Mouse (Mus musculus) hindbrain, embryonic 12.5 days (tissue): Measurements from ENCODE around the gene Fkrp. TPM values are rescaled to one million over a fixed set of nuclear protein-coding genes. Genes with fewer than 3 reads are reported as not detected.

Experiments used
- ATAC-seq: fragments of 200-750 bp; cut with Nextera tagmentation; 2 replicates; pipeline ENCODE4 v1.8.0; 2017; ENCODE audit warnings: moderate TSS enrichment; ENCODE audit not compliant: low FRiP score
- H3K27ac ChIP-seq: fragments of 300-500 bp; sonication (generic); 2 replicates; pipeline ENCODE4 v1.5.1; 2016; ENCODE audit warnings: mild to moderate bottlenecking
- H3K27me3 ChIP-seq: fragments of 300-500 bp; sonication (generic); 2 replicates; pipeline ENCODE4 v1.6.1; 2016; ENCODE audit warnings: mild to moderate bottlenecking
- H3K36me3 ChIP-seq: fragments of 300-500 bp; sonication (generic); 2 replicates; pipeline ENCODE4 v1.6.1; 2016; ENCODE audit warnings: mild to moderate bottlenecking
- H3K4me1 ChIP-seq: fragments of 300-500 bp; sonication (generic); 2 replicates; pipeline ENCODE4 v1.6.1; 2016
- H3K4me2 ChIP-seq: fragments of 300-500 bp; sonication (generic); replicated peaks from 2 replicates; pipeline ENCODE4 v1.6.1; 2016; ENCODE audit warnings: mild to moderate bottlenecking
- H3K4me3 ChIP-seq: fragments of 300-500 bp; sonication (generic); 2 replicates; pipeline ENCODE4 v1.5.1; 2016; ENCODE audit warnings: mild to moderate bottlenecking
- H3K9ac ChIP-seq: fragments of 300-500 bp; sonication (generic); 2 replicates; pipeline ENCODE4 v1.6.1; 2016; ENCODE audit warnings: mild to moderate bottlenecking, moderate library complexity
- H3K9me3 ChIP-seq: fragments of 300-500 bp; sonication (generic); replicated peaks from 2 replicates; pipeline ENCODE4 v1.6.1; 2016; ENCODE audit warnings: mild to moderate bottlenecking
- WGBS: fragments of 180-500 bp; shearing (Covaris S2); methylation state at CpG from one replicate; pipeline ENCODE4 v1.1.7; 2016; 5-methylcytosine and 5-hydroxymethylcytosine counted together
- polyA plus RNA-seq: library from polyadenylated mRNA; unstranded; fragments of >200 nt; fragmentation: Nextera tagmentation; extraction: Ambion mirVana; gene quantifications from 2 replicates; pipeline ENCODE4 v1.2.1, GENCODE M21; 2016

Fkrp gene
- polyA plus RNA-seq, 1 experiment from 2014 or later, result 38.7 TPM

DNA sequence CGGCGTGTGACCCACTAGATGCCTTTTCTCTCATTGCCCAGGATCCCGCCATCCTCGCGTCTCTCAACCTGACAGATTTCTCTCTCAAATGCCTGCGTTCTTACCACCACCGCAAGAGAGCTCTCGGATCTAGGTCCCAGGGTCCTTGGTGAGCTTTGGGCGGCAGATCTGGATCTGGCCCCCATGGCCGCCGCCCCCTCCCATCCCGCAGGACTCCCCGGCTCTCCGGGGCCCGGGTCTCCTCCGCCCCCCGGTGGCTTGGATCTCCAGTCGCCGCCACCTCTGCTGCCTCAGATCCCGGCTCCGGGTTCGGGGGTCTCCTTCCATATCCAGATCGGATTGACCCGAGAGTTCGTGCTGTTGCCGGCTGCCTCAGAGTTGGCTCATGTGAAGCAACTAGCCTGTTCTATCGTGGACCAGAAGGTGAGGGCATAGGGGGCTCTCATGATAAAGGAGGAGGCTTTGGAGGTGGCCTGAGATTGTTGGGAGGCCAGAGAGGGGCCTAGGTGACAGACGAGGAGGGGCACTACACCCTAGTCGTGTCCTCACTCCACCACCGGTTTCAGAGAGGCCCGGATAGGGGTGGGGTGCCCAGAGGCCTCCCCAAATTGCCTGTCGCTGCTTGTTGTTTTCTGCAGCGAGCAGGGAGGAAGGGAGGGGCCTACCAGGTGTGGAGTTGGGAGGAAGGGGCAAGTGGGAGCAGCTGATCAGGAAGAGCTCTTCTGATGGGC, 27.1 kb upstream of the Fkrp start:
- no peaks in the 10 kb centered on the region for H3K9me3 ChIP-seq
- H3K4me1 ChIP-seq, result peaks cover 31% of the 10 kb centered on the region
- H3K9ac ChIP-seq, result peak overlapping the region; percentile 76
- peak overlapping the region; percentile 92 for H3K4me2 ChIP-seq
- no peaks in the 10 kb centered on the region for H3K27me3 ChIP-seq
- 0 out of 2 replicates have a peak, but pooled peaks have one; percentile 17 for ATAC-seq
- H3K27ac ChIP-seq, result peak overlapping the region; percentile 73
- H3K4me3 ChIP-seq, result peak overlapping the region; percentile 51
- peaks cover 30% of the 10 kb centered on the region for H3K36me3 ChIP-seq
- WGBS, result 2% methylated on average over 33 of the region's 33 CpGs

- peak; percentile 85 for ATAC-seq
- peak within 1 kb of the TSS; percentile 73 for H3K27ac ChIP-seq
- no peaks in the 10 kb centered on the region for H3K27me3 ChIP-seq
- peak within 1 kb of the TSS; percentile 76 for H3K9ac ChIP-seq
- H3K4me3 ChIP-seq, result peak within 1 kb of the TSS; percentile 51
- H3K36me3 ChIP-seq, result peaks cover 40% of the 10 kb centered on the region
- peaks cover 31% of the 10 kb centered on the region for H3K4me1 ChIP-seq
- peak within 1 kb of the TSS; percentile 92 for H3K4me2 ChIP-seq
- under 1% methylated on average over 29 of the region's 32 CpGs for WGBS
- no peaks in the 10 kb centered on the region for H3K9me3 ChIP-seq
Observed at GRCm38 (mm10) chr7:16842645-16843063, 26.1 kb upstream of the Fkrp start, which contains the start of gene Prkd2. Gene Prkd2, plus strand, starts transcription at chr7:16842902.

DNA sequence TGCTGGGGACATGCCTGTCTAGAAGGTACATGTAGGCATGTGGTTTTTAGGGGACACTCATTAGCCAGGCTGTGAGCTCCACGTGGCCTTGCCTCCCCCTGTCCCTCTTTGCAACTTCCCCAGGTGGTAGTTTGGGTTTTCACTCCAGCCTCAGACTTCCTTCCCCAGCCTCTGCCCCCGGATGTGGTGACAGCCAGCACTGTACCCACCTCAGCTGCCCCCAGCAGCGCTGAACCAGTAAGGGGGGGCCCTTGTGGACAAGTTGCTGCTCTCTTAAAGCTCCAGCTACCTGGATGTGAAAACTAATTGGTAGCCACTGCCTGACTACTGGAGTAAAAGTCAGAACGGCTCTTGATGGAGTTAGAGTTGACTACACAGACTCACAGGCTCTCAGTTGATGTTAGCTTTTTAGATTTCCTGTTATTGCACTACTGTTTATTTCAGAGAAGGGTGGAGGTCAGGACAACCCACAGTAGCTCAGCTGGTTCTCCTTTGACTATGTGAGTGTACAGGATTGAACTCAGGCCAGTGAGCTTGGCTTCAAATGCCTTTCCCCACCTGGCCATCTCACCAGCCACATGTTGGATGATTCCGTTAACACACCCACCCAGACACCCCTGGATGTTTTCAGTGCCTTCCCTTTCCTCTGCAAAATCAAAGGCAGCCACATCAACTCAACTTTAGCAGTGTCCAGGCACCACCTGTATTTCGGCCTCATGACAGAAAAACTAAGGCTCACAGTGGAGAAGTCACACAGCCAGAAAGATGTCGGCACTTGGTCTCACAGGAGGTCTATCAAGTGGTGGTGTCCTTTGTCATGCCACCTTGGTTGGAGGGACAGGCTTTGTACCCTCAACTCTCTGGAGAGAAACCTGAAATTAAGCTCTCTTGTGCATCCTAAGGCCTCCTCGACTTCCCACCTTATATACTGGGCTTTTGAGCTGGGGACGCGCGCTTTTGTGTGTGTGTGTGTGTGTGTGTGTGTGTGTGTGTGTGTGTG, 25.3 kb upstream of the Fkrp start:
- Histone ChIP-seq H3K4me1 (peaks cover 31% of the 10 kb centered on the region), H3K27me3 (no peaks in the 10 kb centered on the region), H3K9ac (peak overlapping the region; percentile 76), H3K4me3 (peak overlapping the region; percentile 51), H3K4me2 (peak overlapping the region; percentile 92), H3K36me3 (peaks cover 48% of the 10 kb centered on the region), H3K27ac (peak overlapping the region; percentile 73), H3K9me3 (no peaks in the 10 kb centered on the region)
- WGBS, result 42% methylated on average over 11 of the region's 11 CpGs
- ATAC-seq, result peak; percentile 2

DNA sequence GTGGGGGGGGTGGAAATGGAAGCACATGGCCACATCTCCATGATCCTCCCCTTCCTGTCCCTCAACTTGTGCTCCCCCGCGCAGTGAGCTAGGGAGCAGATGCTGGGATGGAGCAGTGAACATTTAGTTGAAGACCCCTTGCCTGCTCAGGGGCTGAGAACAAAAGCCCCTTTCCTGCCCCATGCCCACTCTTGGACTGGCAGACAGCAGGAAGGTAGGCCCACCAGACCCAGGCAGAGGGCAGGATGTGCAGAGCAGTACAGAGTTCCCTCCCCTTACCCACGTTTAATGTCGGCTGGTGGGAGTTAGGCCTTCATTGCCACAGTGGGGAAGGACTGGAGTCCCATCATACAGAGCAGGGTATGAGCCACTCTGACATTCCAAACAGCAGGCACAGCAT, 24.5 kb upstream of the Fkrp start:
- Histone ChIP-seq H3K4me1 (peaks cover 31% of the 10 kb centered on the region), H3K4me2 (no peak overlapping the region), H3K27ac (peak overlapping the region; percentile 23; the same call in 1 of the 2 replicates), H3K36me3 (peaks cover 52% of the 10 kb centered on the region), H3K9me3 (no peaks in the 10 kb centered on the region), H3K9ac (no peak overlapping the region), H3K4me3 (no peak overlapping the region), H3K27me3 (no peaks in the 10 kb centered on the region)
- ATAC-seq, result no peak
- WGBS, result 75% methylated on average over 4 of the region's 4 CpGs

- WGBS, result 90% methylated on average over 2 of the region's 2 CpGs
- H3K27me3 ChIP-seq, result no peaks in the 10 kb centered on the region
- ATAC-seq, result no peak
- no peaks in the 10 kb centered on the region for H3K9me3 ChIP-seq
- H3K36me3 ChIP-seq, result peaks cover 53% of the 10 kb centered on the region
- no peak overlapping the region for H3K4me3 ChIP-seq
- peaks cover 23% of the 10 kb centered on the region for H3K4me1 ChIP-seq
- H3K27ac ChIP-seq, result no peak overlapping the region
- no peak overlapping the region for H3K9ac ChIP-seq
- no peak overlapping the region for H3K4me2 ChIP-seq
Observed at GRCm38 (mm10) chr7:16840109-16840491, 23.6 kb upstream of the Fkrp start.

GRCm38 (mm10) chr7:16839427-16840108, 23.0 kb upstream of the Fkrp start:
- Histone ChIP-seq H3K4me3 (no peak overlapping the region), H3K9me3 (no peaks in the 10 kb centered on the region), H3K4me1 (peaks cover 20% of the 10 kb centered on the region), H3K36me3 (peaks cover 59% of the 10 kb centered on the region), H3K27me3 (no peaks in the 10 kb centered on the region), H3K4me2 (no peak overlapping the region), H3K9ac (no peak overlapping the region), H3K27ac (no peak overlapping the region)
- WGBS, result 91% methylated on average over 12 of the region's 12 CpGs
- no peak for ATAC-seq

DNA sequence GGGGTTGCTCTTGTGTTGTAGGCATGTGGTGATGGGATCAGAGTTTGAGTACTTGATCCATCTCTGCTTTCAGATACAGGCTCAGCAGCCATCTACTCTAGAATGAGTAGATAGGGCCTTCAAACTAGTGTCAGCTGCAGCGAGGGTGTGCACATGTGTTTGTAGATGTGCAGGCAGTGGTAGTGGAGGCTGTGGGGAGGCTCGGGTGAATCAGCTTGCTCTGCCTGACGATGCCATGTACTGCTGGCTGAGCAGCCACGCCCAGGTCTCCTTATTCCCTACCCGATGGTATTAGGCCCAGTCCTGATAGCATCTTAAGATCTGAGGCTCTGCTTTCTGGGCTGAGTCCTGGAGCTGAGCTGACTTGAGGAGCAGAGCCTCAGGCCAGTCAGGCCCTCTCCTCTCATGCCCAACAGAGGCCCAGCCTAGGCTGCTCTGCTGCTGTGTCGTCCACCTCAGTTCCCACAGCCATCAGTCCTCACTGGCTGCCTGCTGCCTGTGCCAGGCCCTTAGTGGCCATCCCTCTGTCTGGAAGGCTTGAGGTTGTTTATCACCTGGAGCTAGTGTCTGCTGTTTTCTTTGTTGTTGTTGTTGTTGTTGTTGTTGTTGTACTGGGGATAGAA, 22.4 kb upstream of the Fkrp start:
- Histone ChIP-seq H3K27ac (no peak overlapping the region), H3K4me2 (no peak overlapping the region), H3K36me3 (peaks cover 65% of the 10 kb centered on the region), H3K27me3 (no peaks in the 10 kb centered on the region), H3K9ac (no peak overlapping the region), H3K4me1 (peaks cover 13% of the 10 kb centered on the region), H3K4me3 (no peak overlapping the region), H3K9me3 (no peaks in the 10 kb centered on the region)
- no peak for ATAC-seq
- 90% methylated on average over 6 of the region's 6 CpGs for WGBS

DNA sequence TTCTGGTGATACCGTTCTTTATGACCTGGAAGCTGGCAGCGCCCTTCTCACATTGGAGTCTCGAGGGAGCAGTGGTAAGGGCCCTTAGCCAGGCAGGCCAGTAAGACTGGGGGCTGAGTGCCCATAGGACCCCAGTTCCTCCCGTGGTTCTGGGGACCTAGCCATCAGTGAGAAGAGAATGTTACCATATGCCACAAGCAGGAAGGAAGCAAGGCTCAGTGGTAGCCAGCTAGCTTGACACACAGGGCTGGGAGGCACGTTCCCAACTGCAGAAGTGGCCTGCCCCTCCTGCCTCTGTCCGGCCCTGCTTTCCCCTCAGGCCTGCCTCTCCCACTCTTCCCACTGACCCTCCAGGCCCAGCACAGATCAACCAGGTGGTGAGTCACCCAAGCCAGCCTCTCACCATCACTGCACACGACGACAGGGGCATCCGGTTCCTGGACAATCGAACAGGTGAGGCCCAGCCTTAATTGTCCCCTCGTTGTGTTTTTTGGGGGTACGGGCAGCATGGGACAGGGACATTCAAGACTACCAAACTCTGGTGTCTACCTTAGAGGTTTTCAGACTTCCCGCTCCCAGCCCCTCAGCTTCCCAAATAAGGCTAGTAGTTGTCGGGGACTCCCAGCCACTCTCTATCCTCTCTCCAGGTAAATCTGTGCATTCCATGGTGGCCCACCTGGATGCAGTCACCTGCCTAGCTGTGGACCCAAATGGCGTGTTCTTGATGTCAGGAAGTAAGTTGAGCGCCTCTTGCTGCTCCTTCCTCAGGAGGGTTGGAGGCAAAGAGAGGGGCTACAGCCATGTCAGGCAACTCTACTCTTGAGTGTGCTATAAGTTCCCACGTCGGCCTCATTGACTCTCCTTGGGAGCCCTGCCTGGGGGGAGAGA, 21.6 kb upstream of the Fkrp start:
- no peak for ATAC-seq
- no peak overlapping the region for H3K4me3 ChIP-seq
- 94% methylated on average over 18 of the region's 18 CpGs for WGBS
- no peaks in the 10 kb centered on the region for H3K9me3 ChIP-seq
- H3K4me2 ChIP-seq, result no peak overlapping the region
- no peak overlapping the region for H3K27ac ChIP-seq
- H3K36me3 ChIP-seq, result peaks cover 73% of the 10 kb centered on the region
- no peaks in the 10 kb centered on the region for H3K27me3 ChIP-seq
- peaks cover 7% of the 10 kb centered on the region for H3K4me1 ChIP-seq
- H3K9ac ChIP-seq, result no peak overlapping the region

- Histone ChIP-seq H3K4me2 (no peak overlapping the region), H3K4me1 (peaks cover 4% of the 10 kb centered on the region; the same call in 1 of the 2 replicates), H3K9ac (no peak overlapping the region), H3K4me3 (no peak overlapping the region), H3K36me3 (peaks cover 98% of the 10 kb centered on the region), H3K27ac (no peak overlapping the region), H3K9me3 (no peaks in the 10 kb centered on the region), H3K27me3 (no peaks in the 10 kb centered on the region)
- WGBS, result 86% methylated on average over 9 of the region's 9 CpGs
- no peak for ATAC-seq
Observed at GRCm38 (mm10) chr7:16830449-16830848, 13.9 kb upstream of the Fkrp start.

- Histone ChIP-seq H3K4me3 (no peak overlapping the region), H3K9ac (no peak overlapping the region), H3K27ac (no peak overlapping the region), H3K36me3 (peaks cover 96% of the 10 kb centered on the region), H3K9me3 (no peaks in the 10 kb centered on the region), H3K4me2 (no peak overlapping the region), H3K27me3 (no peaks in the 10 kb centered on the region), H3K4me1 (peaks cover 4% of the 10 kb centered on the region; the same call in 1 of the 2 replicates)
- 90% methylated on average over 4 of the region's 4 CpGs for WGBS
- no peak for ATAC-seq
Observed at GRCm38 (mm10) chr7:16827274-16827673, 10.7 kb upstream of the Fkrp start.

- no peaks in the 10 kb centered on the region for H3K27me3 ChIP-seq
- peaks cover 91% of the 10 kb centered on the region for H3K36me3 ChIP-seq
- H3K4me2 ChIP-seq, result no peak overlapping the region
- no peak overlapping the region for H3K9ac ChIP-seq
- H3K9me3 ChIP-seq, result no peaks in the 10 kb centered on the region
- no peak overlapping the region for H3K27ac ChIP-seq
- H3K4me1 ChIP-seq, result peaks cover 7% of the 10 kb centered on the region
- no peak overlapping the region for H3K4me3 ChIP-seq
- no peak for ATAC-seq
- 72% methylated on average over 5 of the region's 5 CpGs for WGBS
Observed at GRCm38 (mm10) chr7:16826571-16826970, 10.0 kb upstream of the Fkrp start.
